ENCODE assay signal across 41 mouse cellular contexts in genomic region chr11:101924441-101924976, GRCm38 (mm10). TPM values are rescaled to one million over a fixed set of nuclear protein-coding genes. Genes with fewer than 3 reads are reported as not detected.
A peak's percentile ranks its signal among the peaks of the same experiment; 100 is the strongest.
DNase-seq lines count a peak whose midpoint lies in the region; ATAC-seq and TF ChIP-seq lines count a peak whose summit lies in the region.
"Had no signal": no experiment of that assay in that cellular context is flagged by ENCODE, and none has a peak within 500 bp of the region (broad histone marks: within the 10 kb centered on the region; RNA-seq: fewer than 3 reads in every experiment).

No protein-coding gene starts in this region.

- WGBS in liver, adult 2 months = 69% methylated on average over 18 of the region's 19 CpGs
- 44% methylated on average over 17 of the region's 19 CpGs for WGBS in liver, embryonic 12.5 days (ENCODE audit: insufficient replicate concordance)
- 86% methylated on average over 15 of the region's 19 CpGs for WGBS in hindbrain, embryonic 11.5 days

- H3K4me2 ChIP-seq in liver, embryonic 12.5 days = no peak overlapping the region
- no peak overlapping the region for H3K4me2 ChIP-seq in hindbrain, embryonic 11.5 days (replicated peaks; ENCODE audit: low read depth, low read length)
- H3K4me2 ChIP-seq: heart, embryonic 12.5 days; hindbrain, embryonic 15.5 days; midbrain, embryonic 12.5 days; neural tube, embryonic 13.5 days had no signal

- H3K36me3 ChIP-seq in liver, adult 2 months (ENCODE audit: control insufficient read depth, insufficient read depth, low read length) = no peaks in the 10 kb centered on the region
- H3K36me3 ChIP-seq in liver, embryonic 12.5 days = no peaks in the 10 kb centered on the region
- H3K36me3 ChIP-seq in hindbrain, embryonic 11.5 days (ENCODE audit: control insufficient read depth, insufficient read depth, low read length) = no peaks in the 10 kb centered on the region
- H3K36me3 ChIP-seq: heart, embryonic 12.5 days; hindbrain, embryonic 15.5 days; midbrain, embryonic 12.5 days; neural tube, embryonic 13.5 days had no signal

- no peak overlapping the region for H3K27ac ChIP-seq in gastrocnemius, adult 2 months
- H3K27ac ChIP-seq in liver, adult 2 months (replicated peaks; ENCODE audit: insufficient read depth, low read depth, low read length) = no peak overlapping the region
- H3K27ac ChIP-seq in liver, embryonic 12.5 days = no peak overlapping the region
- no peak overlapping the region for H3K27ac ChIP-seq in hindbrain, embryonic 11.5 days (ENCODE audit: low read depth, low read length)
- H3K27ac ChIP-seq: hindbrain, embryonic 15.5 days; midbrain, embryonic 12.5 days; neural tube, embryonic 13.5 days had no signal

- H3K79me2 ChIP-seq in liver, adult 2 months (ENCODE audit: control insufficient read depth, insufficient read depth, low read length) = no peaks in the 10 kb centered on the region

- ATAC-seq in liver, embryonic 12.5 days = no peak
- ATAC-seq in hindbrain, embryonic 11.5 days (ENCODE audit: low FRiP score) = no peak
- ATAC-seq: forebrain, embryonic 16.5 days; inflammation-experienced regulatory T-cells, adult 6 months; lung, postnatal 0 days had no signal

- intact Hi-C loops in gastrocnemius, adult 2 months (cut with DNase I) = no loop called here

- no peaks in the 10 kb centered on the region for H3K27me3 ChIP-seq in liver, adult 2 months (ENCODE audit: control insufficient read depth, insufficient read depth, low read length)
- peaks cover 24% of the 10 kb centered on the region for H3K27me3 ChIP-seq in liver, embryonic 12.5 days (replicated peaks)
- no peaks in the 10 kb centered on the region for H3K27me3 ChIP-seq in hindbrain, embryonic 11.5 days (ENCODE audit: control insufficient read depth, insufficient read depth, low read length)

- H3K4me1 ChIP-seq in liver, adult 2 months (ENCODE audit: control insufficient read depth, insufficient read depth, low read length) = peaks cover 14% of the 10 kb centered on the region
- peaks cover 6% of the 10 kb centered on the region; the same call in 1 of the 2 replicates for H3K4me1 ChIP-seq in liver, embryonic 12.5 days
- no peaks in the 10 kb centered on the region for H3K4me1 ChIP-seq in hindbrain, embryonic 11.5 days (replicated peaks; ENCODE audit: control insufficient read depth, insufficient read depth, low read length)

- no peak for TF ChIP-seq POLR2A in liver, adult 2 months (IDR thresholded peaks at IDR 0.05; ENCODE audit: extremely low read depth, insufficient read depth, low read length)

- no peak overlapping the region for H3K9ac ChIP-seq in liver, adult 2 months (ENCODE audit: low read depth, low read length)
- no peak overlapping the region for H3K9ac ChIP-seq in liver, embryonic 12.5 days
- H3K9ac ChIP-seq in hindbrain, embryonic 11.5 days (ENCODE audit: low read depth, low read length) = no peak overlapping the region
- H3K9ac ChIP-seq: heart, embryonic 12.5 days; hindbrain, embryonic 15.5 days; midbrain, embryonic 12.5 days; neural tube, embryonic 13.5 days had no signal

- no peak for DNase-seq in gastrocnemius, adult 2 months
- no peak for DNase-seq in gastrocnemius, adult 18-20 months (ENCODE audit: low spot score)
- no peak for DNase-seq in liver, adult 2 months (ENCODE audit: extremely low read depth, low read depth, low spot score)
- peak; percentile 76 for DNase-seq in ZHBTc4 (ENCODE audit: low read depth, low spot score)
- no peak for DNase-seq in hindbrain, embryonic 11.5 days (ENCODE audit: low spot score)
- DNase-seq in adrenal gland, adult (ENCODE audit: inconsistent age in 2 of 2, low spot score in 1 of 2) = no peak
- DNase-seq: adrenal gland, adult 2 months; adrenal gland, postnatal 36 days; cerebellum, adult 2 months; cerebellum, postnatal 14 days; gastrocnemius, postnatal 14 days; kidney, adult 11 months; layer of hippocampus, postnatal 36 days; liver; lung, postnatal 4 days; right cerebral cortex, postnatal 4 days had no signal

- no peak overlapping the region for H3K4me3 ChIP-seq in gastrocnemius, adult 2 months
- H3K4me3 ChIP-seq in liver, adult 2 months (ENCODE audit: insufficient read depth, low read depth, low read length) = no peak overlapping the region
- no peak overlapping the region for H3K4me3 ChIP-seq in liver, embryonic 12.5 days
- H3K4me3 ChIP-seq in hindbrain, embryonic 11.5 days (ENCODE audit: low read depth, low read length) = no peak overlapping the region
- H3K4me3 ChIP-seq: erythroblast, embryonic 14.5 days; heart, embryonic 12.5 days; hindbrain, embryonic 15.5 days; megakaryocyte, embryonic 14.5 days; midbrain, embryonic 12.5 days; neural tube, embryonic 13.5 days had no signal

- no peaks in the 10 kb centered on the region for H3K9me3 ChIP-seq in liver, embryonic 12.5 days (replicated peaks)
- no peaks in the 10 kb centered on the region for H3K9me3 ChIP-seq in hindbrain, embryonic 11.5 days (ENCODE audit: control insufficient read depth, low read length)
- H3K9me3 ChIP-seq: heart, embryonic 12.5 days; hindbrain, embryonic 15.5 days; midbrain, embryonic 12.5 days; neural tube, embryonic 13.5 days had no signal

- peak; percentile 4; the same call in 1 of the 2 replicates for TF ChIP-seq CTCF in gastrocnemius, adult 2 months (IDR thresholded peaks at IDR 0.05)
- 0 out of 2 replicates have a peak, but pooled peaks have one; percentile 6 for TF ChIP-seq CTCF in liver, adult 2 months (IDR thresholded peaks at IDR 0.05; ENCODE audit: low read depth, low read length)

RNA-seq across cellular contexts. Expression of gene Meox1, which starts 30.3 kb away (rescaled TPM):
- 1 to 10 TPM; 1.1 to 4.7 TPM for total RNA-seq in gastrocnemius, adult 2 months (2021)
- total RNA-seq in gastrocnemius, adult 18-20 months (2021) = 1 to 10 TPM; 1.3 to 3.8 TPM
- total RNA-seq in liver, adult 2 months (2014; rRNA removed) = 0.07 TPM in 1 of 2 replicates, not detected in the other
- 0.05 TPM in 1 of 2 replicates, not detected in the other for polyA plus RNA-seq in liver, adult 2 months (2012; rRNA removed)
- 0.72 and 1.3 TPM in 2 replicates for polyA plus RNA-seq in liver, embryonic 12.5 days (2016; fragmentation: Nextera tagmentation; extraction: Ambion mirVana)
- polyA plus RNA-seq in hindbrain, embryonic 11.5 days (2014; fragmentation: Nextera tagmentation; extraction: Ambion mirVana) = 1.2 and 2.1 TPM in 2 replicates
- total RNA-seq: CH12.LX; granulocyte monocyte progenitor cell, adult 5-6 weeks; hematopoietic stem cell, adult 5-6 weeks had no signal
- polyA plus RNA-seq: erythroblast, embryonic 14.5 days; inflammation-experienced regulatory T-cells, adult 6 months had no signal

RNA-seq across cellular contexts. Expression of gene Sost, which starts 42.3 kb away (rescaled TPM):
- not detected for total RNA-seq in gastrocnemius, adult 2 months (2021)
- total RNA-seq in gastrocnemius, adult 18-20 months (2021) = not detected
- total RNA-seq in liver, adult 2 months (2014; rRNA removed) = not detected in 2 replicates
- polyA plus RNA-seq in liver, adult 2 months (2012; rRNA removed) = 0.04 and 0.10 TPM in 2 replicates
- 0.10 TPM in 2 replicates for polyA plus RNA-seq in liver, embryonic 12.5 days (2016; fragmentation: Nextera tagmentation; extraction: Ambion mirVana)
- 0.11 and 0.31 TPM in 2 replicates for polyA plus RNA-seq in hindbrain, embryonic 11.5 days (2014; fragmentation: Nextera tagmentation; extraction: Ambion mirVana)
- total RNA-seq: adrenal gland, adult 2 months; adrenal gland, postnatal 36 days; CH12.LX; gastrocnemius, postnatal 14 days; granulocyte monocyte progenitor cell, adult 5-6 weeks; hematopoietic stem cell, adult 5-6 weeks; layer of hippocampus, postnatal 36 days; left cerebral cortex, postnatal 14 days had no signal
- polyA plus RNA-seq: embryonic facial prominence, embryonic 14.5 days; erythroblast, embryonic 14.5 days; forebrain, embryonic 11.5 days; forebrain, embryonic 16.5 days; inflammation-experienced regulatory T-cells, adult 6 months; large intestine, adult 2 months; liver, embryonic 16.5 days; lung, postnatal 0 days; stomach, embryonic 14.5 days had no signal

RNA-seq across cellular contexts. Expression of gene Cfap97d1, which starts 59.6 kb away (rescaled TPM):
- total RNA-seq in gastrocnemius, adult 2 months (2021) = not detected
- not detected for total RNA-seq in gastrocnemius, adult 18-20 months (2021)
- not detected in 2 replicates for total RNA-seq in liver, adult 2 months (2014; rRNA removed)
- polyA plus RNA-seq in liver, adult 2 months (2012; rRNA removed) = not detected in 2 replicates
- polyA plus RNA-seq in liver, embryonic 12.5 days (2016; fragmentation: Nextera tagmentation; extraction: Ambion mirVana) = not detected in 2 replicates
- polyA plus RNA-seq in hindbrain, embryonic 11.5 days (2014; fragmentation: Nextera tagmentation; extraction: Ambion mirVana) = not detected in 2 replicates
- total RNA-seq: adrenal gland, adult 2 months; adrenal gland, postnatal 36 days; CH12.LX; gastrocnemius, postnatal 14 days; granulocyte monocyte progenitor cell, adult 5-6 weeks; hematopoietic stem cell, adult 5-6 weeks; layer of hippocampus, postnatal 36 days; left cerebral cortex, postnatal 14 days had no signal
- polyA plus RNA-seq: adrenal gland, adult 2 months; C2C12; cerebellum, adult 2 months; cortical plate, adult 2 months; embryonic facial prominence, embryonic 14.5 days; erythroblast, embryonic 14.5 days; forebrain, embryonic 11.5 days; forebrain, embryonic 16.5 days; heart, embryonic 12.5 days; heart, postnatal 0 days; hindbrain, embryonic 15.5 days; inflammation-experienced regulatory T-cells, adult 6 months; kidney, postnatal 0 days; large intestine, adult 2 months; limb, embryonic 11.5 days; liver, embryonic 16.5 days; midbrain, embryonic 12.5 days; neural tube, embryonic 13.5 days; stomach, embryonic 14.5 days; urinary bladder, adult 2 months had no signal
